Mouse (Mus musculus) megakaryocyte, adult 5-6 weeks (primary cell): ENCODE measurements around the gene Ncor1. TPM values are rescaled to one million over a fixed set of nuclear protein-coding genes. Genes with fewer than 3 reads are reported as not detected.
"Not testable (repeated sequence)": the region's sequence is repeated elsewhere in the genome, so short reads cannot be mapped to it uniquely, and the experiment has no call there.

ENCODE experiments used
- ATAC-seq: 2 replicates; pipeline ENCODE4 v1.8.0; 2016; ENCODE audit warnings: mild to moderate bottlenecking, inconsistent platforms; ENCODE audit not compliant: poor library complexity, severe bottlenecking
- total RNA-seq, 2 experiments: library from RNA; stranded (forward) in 1 of 2; stranded (reverse) in 1 of 2; fragments of 153-499, 151-499 nt in 1 of 2; fragments of 221-1000, 200-1000 nt in 1 of 2; gene quantifications; 2 replicates each; pipeline versions ENCODE4 v1.2.3 to v1.2.4; 2015 to 2017

The Ncor1 gene
- total RNA-seq, 2 experiments from 2014 or later: 213 to 280 TPM

DNA sequence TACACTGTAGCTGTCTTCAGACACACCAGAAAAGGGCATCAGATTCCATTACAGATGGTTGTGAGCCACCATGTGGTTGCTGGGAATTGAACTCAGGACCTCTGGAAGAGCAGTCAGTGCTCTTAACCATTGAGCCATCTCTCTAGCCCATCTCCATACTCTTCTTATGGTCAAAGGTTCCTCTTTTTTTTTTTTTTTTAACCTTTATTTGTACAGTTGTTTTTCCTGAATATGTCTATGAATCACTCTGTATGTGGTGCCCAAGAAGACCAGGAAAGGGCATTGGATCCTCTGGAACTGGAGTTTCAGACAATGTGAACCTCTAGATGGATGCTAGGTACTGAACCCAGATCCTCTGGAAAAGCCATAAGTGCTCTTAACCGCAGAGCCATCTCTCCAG is 4.2 kb upstream of the Ncor1 start:
- not testable (repeated sequence) for ATAC-seq

DNA sequence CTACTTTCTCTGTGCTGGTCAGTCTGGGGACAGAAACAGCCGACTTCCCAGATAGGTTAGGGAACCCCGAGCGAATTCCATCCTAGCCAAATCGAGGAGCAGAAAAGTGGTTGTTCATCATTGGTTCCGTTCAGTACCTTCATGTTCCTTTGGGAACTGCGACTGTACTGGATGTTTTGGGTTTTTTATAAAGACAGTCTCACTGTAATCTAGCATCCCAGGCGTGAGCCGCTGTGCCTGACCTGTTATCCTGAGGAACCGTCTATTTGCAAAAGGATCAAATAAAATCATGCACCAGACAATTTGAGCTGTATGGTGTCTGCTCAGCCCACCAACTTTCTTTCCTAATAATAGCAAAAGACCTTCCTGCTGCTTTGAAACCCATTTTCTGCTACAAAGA is 439 bp upstream of the Ncor1 start:
- no peak for ATAC-seq

DNA sequence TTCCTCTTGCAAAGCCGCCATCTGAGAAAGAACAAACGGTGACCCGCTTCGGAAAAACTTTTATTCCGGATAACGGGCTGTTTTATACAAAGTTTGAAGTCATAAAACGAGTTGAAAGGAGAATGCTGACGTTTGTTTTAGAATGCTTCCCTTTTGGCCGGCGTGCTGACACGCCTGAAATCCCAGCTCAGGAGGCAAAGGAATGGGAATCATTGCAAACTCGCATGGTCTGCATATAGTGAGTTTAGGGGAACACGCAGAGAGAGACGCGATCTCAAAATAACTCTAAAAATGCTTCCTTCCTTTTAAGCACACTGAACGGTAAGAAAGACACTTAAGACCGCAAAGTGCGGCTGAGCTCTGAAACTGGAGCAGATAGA is 460 bp downstream of the Ncor1 start:
- ATAC-seq: no peak

DNA sequence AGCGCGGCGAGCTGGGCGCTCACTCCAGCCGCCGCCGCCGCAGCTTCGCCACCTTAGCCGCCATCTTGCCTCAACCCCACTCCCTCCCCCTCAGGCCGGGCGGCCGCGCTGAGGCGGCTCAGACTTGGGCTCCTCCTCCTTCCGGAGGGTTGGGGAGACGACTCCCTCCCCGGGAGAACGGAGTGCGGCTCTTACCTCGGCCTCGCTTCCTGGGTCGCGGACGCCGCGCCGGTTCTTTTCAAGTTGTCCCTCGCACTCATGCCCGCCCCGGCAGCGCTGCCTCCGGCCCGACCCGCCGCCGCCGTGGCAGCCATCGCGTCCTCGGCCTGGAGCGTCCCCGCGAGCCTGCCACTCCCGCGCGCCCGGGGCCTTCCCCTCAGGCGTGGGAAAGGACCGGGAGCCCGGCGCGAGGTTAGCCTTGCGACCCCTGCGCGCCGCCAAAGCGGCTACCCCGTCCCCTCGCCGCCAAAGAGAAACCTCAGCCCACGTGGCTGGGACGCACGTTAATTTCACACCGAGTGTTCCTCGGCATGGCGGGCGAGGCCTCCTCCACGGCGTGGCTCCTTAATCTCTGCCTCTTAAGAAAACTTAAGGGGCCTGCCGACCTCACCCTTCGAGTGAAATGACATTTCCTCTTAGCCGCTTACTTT is 975 bp downstream of the Ncor1 start:
- peak; percentile 94 for ATAC-seq

DNA sequence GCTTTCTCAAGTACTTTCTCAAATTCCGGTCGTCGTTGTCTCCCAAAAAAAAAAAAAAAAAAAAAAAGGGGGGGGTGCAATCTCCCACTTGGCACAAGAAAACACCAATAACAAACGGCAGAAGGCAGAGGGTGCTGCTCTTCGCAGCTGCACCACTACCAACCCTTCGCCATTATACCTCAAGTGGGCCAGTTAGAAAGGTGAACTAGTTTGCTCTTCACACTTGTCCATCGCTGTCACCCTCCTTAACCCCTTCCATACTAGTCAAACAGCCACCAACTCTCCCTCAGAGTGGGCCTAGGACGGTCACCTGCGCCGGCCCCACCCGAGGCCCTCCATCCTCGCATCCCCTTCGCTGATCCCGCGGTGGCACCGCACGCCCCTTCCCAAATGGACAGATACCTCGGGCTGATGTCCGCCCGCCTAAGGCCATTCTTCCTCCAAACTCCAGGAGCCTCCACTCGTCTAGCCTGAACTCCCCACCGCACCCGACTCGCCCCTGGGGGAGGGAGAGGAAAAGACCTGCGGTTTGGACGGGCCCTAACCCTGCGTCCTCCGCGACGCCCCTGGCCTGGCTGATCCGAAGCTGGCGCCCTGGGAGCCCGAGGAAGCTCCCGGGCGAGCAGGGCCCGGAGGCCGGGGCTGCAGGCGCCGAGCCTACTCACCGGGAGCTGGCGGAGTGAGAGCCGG is 1.7 kb downstream of the Ncor1 start:
- peak; percentile 19 for ATAC-seq

DNA sequence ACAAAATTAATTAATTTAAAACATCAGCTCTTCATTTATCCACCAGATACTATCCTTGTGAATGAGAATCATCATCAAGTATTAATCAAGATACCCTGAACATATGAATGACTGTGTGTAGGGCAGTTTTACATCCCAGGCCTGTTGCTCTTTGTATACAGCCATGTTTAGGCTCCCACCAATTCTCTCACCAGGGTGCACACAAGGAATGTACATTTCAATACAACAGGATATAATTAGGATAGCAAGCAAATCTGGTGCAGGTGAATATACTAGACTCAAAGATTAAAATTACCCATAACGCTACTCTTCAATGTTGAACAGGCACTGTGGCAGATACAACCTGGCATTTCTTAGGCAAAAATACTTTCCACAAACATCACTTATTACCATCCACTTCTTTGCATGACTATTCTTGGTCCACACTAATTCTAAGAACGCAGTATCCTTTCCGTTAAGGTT is 2.3 kb downstream of the Ncor1 start:
- ATAC-seq: no peak

DNA sequence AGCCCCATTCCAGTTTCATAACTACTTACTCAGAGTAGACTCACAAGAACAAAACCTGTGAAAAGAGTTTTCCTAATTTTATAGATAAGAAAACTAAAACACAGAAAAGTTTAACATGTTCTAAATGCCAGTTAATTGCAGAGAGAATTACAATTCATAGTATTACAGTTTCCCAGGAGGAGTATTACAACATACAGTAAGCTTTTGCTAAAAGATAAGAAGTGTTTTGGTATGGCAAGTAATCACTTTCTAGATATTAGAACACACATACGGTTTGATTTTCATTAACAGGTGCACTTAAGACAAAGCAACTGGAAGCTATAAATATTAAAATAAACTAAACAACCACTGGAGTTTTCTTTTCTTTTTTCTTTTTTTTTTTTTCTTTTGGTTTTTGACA is 3.1 kb downstream of the Ncor1 start:
- ATAC-seq: no peak

DNA sequence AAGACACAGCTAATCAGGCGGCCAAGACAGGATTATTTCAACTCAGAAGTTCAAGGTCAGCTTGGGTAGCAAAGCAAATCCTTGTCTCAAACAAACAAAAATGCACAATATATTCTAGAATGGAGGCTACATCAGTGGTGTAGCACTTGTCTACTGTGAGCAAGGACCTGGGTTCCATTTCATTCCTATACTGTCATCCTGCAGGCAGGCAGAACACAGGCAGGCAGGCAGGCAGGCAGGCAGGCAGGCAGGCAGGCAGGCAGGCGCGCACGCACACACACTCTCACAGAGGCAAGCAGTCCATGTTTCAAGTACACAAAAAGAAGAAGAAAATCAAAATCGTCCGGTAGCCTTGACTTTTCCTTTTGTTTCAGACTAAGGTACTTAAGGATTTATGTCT is 9.4 kb downstream of the Ncor1 start:
- ATAC-seq: no peak

DNA sequence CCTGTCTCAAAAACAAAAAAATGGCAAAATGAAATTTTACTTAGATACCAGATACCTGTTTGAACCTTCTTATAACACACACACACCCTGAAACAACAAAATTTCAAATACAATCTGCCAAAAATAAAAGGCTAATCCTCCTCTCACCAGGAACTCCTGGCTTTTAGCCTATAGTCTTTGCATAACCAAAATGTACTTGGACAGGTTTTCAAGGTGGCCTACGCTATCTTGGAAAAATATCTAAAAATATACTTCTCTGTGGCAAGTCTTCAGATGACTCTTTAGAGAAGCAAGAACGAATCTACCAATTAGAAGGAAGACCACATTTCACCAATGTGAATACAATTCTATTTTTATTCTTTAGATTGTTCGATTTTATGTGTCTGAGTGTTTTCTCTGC is 12.5 kb downstream of the Ncor1 start:
- ATAC-seq: no peak

DNA sequence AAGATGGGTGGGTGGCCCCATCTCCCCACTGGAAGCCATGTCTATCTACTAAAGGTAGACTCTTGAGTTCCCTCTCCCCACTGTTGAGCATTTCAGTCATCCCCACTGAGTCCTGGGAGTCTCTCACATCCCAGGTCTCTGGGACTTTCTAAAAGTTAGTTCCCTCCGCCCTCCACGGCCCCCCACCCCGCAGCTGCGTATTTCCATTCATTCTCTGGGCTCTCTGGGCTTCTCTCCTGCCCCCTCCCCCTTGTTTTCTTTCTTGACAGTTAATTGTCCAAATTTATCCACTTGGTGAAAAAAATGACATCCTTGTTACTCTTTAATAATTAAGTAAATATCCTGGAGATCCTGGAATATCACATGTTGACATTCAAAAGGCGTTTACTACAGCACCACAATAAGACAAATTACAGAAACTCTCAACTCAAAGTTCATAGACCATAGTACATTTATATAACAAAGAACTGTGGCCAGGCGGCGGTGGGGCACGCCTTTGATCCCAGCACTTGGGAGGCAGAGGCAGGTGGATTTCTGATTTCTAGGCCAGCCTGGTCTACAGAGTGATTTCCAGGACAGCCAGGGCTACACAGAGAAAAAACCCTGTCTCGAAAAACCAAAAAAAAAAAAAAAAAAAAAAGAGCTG is 17.5 kb downstream of the Ncor1 start:
- no peak for ATAC-seq

DNA sequence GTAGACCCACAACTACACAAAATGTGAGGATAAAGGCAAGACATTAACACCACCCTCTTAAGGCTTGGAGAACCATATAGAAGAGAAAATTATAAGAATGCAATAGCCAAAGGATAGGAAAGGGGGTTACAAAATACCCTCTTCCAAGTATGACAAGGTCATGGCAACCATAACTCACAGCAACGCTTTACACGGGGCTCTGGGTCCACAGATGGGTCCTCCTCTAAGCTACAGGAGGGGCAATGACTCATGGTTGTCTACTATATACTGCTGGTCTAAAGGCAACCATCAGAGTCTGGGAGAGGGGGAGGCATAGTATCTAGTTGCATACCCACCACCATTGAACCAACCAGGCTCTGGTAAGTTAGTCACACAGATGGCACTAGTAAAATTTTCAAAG is 26.1 kb downstream of the Ncor1 start:
- no peak for ATAC-seq

DNA sequence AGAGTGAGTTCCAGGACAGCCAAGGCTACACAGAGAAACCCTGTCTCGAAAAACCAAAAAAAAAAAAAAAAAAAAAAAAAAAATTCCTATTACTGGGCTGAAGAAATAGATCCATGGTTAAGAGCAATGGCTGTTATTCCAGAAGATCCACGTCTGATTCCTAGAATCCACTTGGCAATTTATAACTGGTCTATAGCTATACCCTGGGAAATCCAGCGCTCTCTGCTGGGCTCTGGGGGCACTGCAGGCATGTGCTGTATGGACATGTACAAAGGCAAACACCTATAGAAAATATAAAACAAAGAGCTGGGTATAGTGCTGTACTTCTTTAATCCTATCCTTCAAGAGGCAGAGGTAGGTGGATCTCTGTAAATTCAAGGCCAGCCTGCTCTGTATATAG is 31.2 kb downstream of the Ncor1 start:
- ATAC-seq: peak; percentile 47; the same call in 1 of the 2 replicates

DNA sequence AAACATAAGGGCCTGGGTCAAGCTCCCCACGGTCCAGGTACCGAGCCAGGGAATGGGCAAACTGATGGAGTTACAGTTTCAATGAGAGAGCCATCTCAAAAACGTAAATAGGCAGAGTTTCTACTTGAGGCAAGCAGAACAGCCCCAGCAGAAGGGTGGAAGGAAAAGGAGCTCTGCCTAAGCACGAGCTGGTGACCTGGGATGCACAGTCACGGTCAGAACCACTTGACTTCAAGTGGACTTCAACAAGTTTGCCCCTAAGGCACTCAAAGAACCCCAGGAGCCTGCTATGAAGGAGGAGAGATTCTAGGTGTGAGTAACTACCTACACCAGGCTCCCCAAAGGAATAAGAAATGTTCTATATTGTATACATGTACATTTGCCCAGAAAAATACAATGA is 32.1 kb downstream of the Ncor1 start:
- ATAC-seq: no peak

DNA sequence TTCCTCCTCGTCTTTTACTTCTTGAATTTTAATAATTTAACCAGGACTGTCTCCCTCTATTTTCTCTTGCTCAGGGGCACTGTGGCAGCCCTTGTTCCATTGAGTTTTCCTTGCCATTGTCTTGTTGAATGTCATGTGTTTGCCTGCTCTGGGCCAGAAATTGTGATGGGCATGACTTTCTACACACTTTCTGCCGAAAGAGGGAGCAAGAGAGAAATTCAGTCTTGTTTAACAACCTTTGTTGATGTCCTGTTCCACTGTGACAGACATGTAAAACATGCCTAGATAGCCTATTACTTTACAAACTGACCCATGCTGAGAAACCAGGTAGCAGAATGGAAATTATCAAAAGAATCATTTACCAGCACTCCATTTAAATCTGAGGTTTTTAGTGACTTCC is 33.8 kb downstream of the Ncor1 start:
- no peak for ATAC-seq

DNA sequence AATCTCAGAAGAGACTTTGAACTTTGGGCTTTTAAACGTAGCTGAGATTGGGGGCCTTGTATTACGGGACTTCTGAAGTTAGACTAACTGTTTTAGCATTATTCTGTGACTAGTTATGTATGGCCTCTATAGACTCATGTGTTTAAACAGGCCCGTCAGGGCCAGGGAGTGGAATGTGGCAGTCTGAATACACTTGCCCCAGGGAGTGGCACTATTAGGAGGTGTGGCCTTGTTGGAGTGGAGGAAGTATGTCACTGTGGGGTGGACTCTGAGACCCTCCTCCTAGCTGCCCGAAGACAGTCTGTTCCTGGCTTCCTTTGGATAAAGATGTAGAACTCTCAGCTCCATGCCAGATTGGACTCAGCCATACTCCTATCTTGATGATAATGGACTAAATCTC is 43.3 kb downstream of the Ncor1 start:
- no peak for ATAC-seq

DNA sequence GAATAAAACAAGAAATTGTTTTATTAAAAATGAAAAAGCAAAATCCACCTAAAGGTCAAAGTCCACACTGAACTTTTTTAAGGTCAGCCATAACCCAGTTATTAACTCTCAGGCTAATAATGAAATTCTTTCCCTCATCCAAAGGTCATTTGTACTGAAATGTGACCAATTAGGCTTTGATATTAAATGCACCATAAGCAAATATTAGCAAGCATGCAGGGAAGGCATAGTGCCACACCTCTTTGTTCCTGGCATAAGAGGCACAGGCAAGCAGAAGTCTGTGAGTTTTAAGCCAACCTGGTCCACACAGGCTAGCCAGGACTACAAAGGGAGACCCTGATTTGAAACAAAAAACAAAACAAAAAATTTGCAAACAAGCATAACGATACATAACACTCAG is 48.7 kb downstream of the Ncor1 start:
- no peak for ATAC-seq

DNA sequence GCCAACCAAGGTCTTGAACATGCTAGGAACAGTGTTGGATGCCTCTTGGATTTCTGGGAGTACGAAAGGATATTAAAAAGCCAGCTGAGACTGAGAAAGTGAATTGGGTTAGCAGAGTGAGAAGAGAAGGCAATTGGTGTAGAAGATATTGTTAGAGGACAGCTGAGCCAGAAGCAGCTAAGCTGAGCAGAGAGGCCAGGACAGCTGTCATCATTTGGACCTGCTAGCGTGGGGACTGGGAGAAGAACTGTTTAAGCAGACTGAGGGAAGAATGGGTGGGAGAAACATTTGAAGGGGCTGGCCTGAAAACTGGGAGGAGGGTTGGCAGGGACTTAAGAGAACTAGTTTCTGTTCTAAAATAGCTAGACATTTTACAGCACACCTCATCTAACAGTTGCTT is 49.5 kb downstream of the Ncor1 start:
- ATAC-seq: no peak

DNA sequence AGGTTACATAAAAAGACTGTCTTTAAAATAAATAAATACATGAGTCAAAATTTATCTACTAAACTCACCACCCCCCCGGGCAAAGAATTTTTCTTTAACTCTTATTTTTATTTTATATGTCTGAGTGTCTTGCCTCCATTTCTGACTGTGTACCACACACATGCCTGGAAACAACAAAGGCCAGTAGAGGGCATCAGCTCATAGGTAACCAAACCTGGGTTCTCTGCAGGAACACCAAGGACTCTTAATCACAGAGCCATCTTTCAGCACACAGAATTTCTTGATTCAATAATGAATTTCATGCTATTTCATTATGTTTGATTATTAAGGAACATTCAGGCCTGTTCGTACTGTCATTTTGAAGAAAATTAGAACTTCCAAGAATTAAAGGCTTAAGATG is 61.9 kb downstream of the Ncor1 start:
- ATAC-seq: no peak

DNA sequence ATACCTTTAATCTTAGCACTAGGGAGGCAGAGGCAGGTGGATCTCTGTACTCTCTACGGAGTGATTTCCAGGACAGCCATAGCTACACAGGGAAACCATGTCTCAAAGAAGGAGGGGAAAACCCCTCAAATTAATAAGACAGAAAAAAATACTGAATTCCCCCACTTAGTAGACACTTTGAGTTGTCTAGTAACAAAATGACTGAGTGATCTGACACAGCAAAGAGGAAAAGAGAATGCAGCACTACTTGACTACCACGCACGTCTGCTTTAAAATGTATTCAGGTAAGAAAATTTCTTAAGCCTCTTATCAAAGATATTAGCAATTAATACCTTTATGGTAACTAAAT is 70.0 kb downstream of the Ncor1 start:
- ATAC-seq: no peak

DNA sequence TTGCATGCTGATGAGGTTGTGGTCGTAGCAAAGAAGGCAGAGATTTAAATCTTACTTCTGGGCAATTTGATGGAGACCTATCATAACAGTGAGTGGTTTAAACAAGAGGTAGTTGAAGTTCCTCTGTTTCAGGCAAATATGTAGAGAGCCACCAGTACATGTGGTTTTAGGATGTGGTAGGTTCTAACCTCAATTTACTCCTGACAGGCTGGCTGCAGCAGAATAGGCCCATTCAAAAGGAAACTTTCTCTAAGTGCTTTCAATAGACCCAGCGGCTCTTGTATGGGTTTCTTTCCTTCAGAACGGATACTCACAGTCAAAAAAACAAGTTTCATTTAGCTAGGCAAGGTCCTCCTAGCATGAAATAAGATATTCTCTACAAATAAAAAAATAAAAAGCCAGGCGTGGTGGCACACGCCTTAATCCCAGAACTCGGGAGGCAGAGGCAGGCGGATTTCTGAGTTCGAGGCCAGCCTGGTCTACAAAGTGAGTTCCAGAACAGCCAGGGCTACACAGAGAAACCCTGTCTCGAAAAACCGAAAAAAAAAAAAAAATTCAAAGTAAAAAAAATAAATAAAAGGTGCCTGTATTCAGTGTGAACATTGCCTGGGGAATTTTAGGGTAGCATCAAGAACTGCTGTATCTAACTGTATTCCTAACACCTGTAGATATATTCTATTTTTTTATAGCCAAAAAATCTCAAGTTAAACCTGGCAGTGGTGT is 70.6 kb downstream of the Ncor1 start:
- no peak for ATAC-seq

DNA sequence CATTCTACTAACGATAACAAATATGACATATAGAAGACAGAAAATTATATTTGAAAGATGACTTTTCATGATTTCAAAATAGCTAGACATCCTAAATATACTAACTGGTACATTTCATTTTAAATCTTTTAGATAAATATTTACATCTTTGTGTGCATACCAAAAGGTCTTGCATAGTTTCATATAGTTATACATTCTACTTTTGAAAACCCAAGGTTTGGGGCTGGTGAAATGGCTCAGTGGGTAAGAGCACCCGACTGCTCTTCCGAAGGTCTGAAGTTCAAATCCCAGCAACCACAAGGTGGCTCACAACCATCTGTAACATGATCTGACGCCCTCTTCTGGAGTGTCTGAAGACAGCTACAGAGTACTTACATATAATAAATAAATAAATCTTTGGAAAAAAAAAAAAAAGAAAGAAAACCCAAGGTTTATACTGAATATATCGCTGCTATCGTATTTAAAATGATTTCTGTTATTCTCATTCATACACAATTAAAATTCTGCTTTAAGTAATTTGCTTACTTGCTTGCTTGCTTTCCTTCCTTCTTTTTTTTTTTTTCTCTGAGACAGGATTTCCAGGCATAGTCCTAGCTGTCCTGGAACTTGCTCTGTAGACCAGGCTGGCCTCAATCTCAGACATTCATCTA is 81.0 kb downstream of the Ncor1 start:
- not testable (repeated sequence) for ATAC-seq
